Mouse (Mus musculus) small intestine, adult 2 months (tissue): Measurements from ENCODE around the gene Esrp2.

Experiments
- CTCF ChIP-seq: fragments of 200-500 bp; IDR thresholded peaks from 2 replicates; pipeline ENCODE4 v1.5.1; 2012; ENCODE audit warnings: low read depth, mild to moderate bottlenecking, control low read depth, inconsistent platforms, low read length, moderate library complexity, mixed read lengths; ENCODE audit not compliant: insufficient replicate concordance, insufficient read length; ENCODE audit errors: extremely low read depth
- POLR2A ChIP-seq: fragments of 200-500 bp; IDR thresholded peaks from 2 replicates; pipeline ENCODE4 v1.6.1; 2012; ENCODE audit warnings: low read depth, mild to moderate bottlenecking, control low read depth, inconsistent platforms, low read length, moderate library complexity

GRCm38 (mm10) chr8:106165460-106165859 is 28.7 kb upstream of the Esrp2 start:
- TF ChIP-seq CTCF (peak; percentile 76; the same call in 1 of the 2 replicates), POLR2A (no peak)
